Mouse (Mus musculus) layer of hippocampus, adult 9-10 months (tissue): Measurements from ENCODE around the gene Pga5.

Experiments used
- DNase-seq: peaks from one replicate; pipeline ENCODE4 v3.0.0; 2022; ENCODE audit warnings: low spot score

Pga5 gene

DNA sequence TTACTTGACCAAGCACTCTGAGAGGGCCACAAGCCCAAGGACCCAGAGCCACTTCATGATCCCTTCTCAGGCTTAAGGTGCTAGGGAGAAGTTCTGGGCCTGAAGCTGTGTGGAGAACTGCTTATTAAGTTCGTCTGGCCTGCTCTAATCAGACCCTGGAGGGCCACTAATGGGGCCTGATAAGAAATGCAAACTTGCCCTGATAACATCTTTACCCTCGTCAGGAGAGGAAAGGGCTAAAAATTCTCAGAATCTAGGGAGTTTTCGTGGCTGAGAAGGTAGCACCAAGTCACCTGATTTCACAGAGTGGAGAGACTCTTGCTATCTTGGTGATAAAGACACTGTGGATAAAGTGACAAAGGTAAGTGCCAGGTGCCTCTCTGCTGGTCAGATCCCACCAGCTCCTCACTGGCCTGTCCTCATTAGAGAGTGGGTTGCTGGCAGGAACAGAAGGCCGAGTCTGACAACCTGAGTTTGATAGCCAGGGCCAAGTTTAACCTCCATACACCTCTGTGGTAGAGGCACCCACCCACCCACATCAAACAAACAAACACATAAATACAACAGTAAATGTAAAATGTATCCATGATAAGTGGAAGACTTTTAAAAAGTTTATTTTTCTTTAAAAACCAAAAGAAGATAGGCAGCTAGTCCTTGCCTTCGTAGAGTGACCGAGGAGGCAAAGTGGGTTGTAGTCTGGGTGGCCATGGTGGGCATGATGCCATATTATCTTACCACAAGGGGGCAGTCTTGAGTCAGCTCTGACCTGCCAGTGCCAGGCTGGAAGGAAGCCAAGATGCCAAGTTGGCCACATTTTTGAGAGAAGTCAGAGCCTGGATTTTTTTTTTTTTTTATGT, at the start of gene Pga5:
TSS of gene Pga5 (minus strand) at position 157 of the 857 bp plus-strand sequence.
- DNase-seq, result peak; percentile 87

DNA sequence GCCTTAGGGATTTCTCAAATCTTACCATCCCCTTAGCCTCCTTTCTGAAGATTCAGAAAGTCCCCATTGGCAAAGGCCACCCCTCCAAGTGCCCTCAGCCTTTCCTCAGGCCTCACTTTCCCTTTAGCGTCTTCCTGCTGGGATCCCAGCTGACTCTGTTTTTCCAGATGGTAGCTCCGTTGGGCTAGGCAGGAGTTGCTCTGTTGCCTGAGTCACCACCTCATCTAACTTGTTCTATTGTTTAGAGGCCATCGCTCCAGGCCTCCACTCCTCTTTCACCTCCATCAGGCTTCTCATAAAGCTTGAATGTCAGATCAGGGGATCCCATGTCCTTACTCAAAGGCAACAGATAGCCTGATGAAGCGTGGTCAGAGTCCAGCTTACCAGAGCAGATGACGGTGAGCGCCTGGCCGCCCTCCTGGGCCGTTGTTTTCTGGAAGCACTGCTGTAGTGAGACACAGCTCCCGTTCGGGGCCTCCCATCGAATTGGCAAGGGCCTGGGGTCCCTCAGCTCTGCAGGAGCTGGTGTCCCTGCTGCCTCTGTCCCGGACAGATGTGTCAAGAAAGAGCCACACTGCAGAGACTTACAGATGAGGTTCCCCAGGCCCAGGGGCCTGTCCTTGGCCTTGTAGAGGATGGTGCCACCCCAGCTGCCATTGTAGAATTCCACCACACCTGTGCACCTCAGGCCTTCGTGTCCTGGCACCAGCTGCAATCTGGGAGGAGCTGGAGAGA, 46.9 kb upstream of the Pga5 start:
- DNase-seq, result no peak

DNA sequence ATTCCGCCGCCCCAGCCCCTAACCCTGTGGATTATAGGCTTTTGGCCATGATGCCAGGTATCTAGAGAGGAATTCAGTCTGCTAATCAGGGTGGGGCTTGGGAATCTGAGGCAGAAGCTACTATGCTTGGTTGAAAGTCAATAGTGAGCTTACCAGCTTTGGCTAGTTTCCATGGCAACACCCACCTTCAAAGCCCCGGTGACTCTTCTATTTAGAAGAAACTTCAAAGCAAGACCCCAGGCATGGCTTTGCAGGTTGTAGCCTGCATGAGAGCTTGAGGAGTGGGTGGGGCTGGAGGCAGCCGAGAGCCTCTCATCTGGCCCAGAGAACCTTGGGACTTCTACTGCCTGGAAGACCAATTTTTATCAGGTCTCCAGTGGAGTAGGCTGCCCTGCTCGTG, 45.8 kb upstream of the Pga5 start:
- no peak for DNase-seq

DNA sequence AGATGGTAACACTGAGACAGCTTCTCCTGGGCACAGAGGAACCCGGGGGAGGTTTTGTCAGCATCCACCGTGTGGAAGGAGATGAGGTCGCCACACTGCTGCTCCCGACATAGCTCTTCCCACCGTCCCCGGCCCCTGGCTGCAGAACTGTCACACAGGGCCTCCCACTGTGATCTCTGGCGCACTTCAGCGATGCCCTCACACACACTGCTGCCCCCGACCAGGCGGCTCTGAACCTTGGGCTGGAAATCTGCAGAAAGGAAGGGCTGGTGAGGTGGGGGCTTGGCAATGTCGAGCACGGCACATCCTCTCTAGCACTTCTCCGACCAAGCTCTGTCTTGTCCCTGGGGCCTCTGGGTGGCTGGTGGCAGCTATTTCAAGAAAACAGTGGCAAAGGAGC, 45.2 kb upstream of the Pga5 start:
- DNase-seq, result no peak

DNA sequence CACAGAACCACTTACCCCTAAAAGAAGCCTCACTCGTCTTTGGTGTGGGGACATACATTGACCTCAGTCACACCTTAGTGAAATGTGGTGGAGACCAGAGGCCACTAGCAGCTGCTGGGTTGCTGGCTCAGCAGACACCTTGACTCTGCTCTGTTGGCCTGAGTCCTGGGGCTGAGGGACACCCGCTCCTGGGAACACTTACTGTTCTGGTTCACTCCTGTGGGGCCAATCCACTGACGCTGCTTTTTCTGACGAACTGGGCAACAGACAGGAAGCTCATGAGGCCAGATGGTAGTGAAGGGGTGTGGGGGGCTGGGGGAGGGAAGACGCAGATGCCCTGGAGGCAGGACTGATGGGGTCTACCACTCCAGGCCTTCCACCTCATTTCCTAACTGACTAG, 43.2 kb upstream of the Pga5 start:
- DNase-seq, result no peak

DNA sequence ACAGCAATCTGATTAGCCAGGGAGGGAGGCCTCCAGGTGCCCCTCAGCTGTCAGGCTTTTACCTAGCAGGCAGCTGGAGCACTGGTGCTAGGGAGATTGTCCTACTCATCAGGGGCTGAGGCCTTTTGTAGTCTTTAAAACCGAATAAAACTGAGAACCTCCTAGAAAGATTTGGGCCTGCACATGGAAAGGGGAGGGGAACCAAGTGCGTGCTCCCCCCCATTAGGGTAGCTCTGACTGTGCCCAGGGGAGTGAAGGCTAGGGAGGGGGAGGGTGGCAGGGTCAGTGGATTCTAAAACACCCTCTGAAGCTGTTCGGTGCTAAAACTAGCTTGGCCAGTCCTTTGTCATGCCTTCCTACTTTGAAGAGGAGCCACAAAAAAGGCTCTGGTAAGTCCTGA, 42.7 kb upstream of the Pga5 start:
- DNase-seq, result no peak

DNA sequence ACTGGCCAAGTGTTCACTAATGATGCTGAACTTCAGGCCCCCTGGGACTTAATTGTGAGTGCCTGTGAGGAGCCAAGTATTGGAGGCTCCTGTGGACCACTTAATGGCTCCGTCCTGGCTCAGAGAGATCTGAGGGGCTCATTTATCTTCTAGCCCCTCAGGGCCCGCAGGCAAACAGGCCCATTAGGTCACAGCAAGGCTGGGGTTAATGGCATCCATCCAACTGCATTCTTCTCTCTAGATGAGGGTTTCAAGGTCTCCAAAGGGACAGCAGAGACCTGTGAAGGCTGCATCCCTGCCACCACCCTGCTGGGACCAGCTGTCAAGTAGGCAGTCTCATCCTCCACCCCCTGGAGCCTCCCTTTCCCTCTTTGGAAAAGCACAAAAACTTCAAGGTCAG, 41.9 kb upstream of the Pga5 start:
- no peak for DNase-seq

DNA sequence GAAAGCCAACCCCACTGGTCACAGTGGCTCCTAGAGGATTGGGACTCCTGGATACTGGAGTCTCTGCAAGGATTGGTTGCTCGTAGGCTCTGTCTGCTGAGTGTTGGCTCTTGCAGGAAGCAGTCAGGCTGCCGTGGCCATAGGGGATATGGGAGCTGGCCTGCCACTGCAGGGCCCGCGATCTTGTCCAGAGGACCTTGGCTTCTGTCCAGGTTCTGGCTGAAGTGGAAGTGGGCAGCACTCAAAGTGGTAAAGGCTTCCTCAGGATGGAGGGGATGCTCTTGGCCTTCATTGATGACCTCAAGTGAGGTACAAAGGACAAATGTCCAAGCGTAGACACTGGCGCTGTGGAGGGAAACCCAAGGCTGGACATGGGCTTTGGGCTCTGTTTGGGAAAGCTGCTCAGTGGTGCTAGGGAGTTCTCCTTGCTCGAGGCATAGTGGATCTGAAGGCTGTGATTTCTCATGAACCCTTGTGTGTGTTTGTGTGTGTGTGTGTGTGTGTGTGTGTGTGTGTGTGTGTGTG, 40.4 kb upstream of the Pga5 start:
- no peak for DNase-seq

DNA sequence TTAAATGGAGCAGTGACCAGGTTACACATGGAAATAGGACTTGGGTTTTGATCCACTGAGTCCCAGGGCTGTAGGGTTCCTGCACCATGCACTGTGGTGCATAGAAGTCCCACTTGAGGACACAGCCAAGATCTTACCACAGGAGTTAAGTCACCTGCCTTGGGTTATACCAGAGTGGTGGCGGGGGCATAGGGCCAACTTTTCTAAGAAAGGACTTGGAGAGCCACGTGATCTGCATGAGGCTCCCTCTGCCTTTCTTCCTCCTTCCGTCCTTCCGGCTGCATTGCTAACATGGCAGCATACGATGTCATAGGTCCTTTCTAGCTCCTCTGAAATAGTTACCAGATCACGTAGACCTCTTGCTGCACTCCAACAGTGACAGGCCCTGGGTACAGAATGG, 37.6 kb upstream of the Pga5 start:
- no peak for DNase-seq

DNA sequence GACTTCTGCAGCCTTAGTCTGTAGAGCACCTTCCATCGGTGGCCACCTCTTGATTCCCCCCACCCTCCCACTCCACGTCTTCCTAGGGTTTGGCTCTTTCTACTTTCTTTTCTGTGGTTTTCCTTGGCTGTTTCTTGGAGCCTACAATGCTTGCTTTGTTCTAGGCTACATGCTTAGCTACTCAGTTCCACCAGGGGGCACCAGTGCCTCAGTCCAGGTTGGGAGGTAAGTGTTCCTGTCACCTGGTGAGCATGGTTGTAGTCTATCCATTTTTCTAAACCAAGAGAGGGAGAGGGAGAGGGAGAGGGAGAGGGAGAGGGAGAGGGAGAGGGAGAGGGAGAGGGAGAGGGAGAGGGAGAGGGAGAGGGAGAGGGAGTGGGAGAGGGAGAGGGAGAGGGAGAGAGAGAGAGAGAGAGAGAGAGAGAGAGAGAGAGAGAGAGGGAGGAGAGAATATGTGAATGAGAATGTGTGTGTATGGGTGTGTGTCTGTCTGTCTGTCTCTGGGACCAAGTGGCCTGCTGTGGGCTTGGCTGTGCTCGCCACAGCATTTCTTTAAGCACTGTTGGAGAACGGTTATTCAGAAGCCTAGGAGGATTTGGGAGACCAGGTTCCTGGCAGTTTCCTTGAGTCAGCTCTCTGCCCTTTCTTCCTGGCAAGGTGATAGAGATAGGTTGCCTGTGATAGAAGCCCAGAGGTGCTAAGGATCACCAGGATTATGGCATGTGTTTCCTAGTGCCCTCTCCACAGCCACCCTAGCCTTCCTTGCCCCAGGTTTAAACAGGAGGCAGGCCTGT, 37.0 kb upstream of the Pga5 start:
- DNase-seq, result peak; percentile 32

DNA sequence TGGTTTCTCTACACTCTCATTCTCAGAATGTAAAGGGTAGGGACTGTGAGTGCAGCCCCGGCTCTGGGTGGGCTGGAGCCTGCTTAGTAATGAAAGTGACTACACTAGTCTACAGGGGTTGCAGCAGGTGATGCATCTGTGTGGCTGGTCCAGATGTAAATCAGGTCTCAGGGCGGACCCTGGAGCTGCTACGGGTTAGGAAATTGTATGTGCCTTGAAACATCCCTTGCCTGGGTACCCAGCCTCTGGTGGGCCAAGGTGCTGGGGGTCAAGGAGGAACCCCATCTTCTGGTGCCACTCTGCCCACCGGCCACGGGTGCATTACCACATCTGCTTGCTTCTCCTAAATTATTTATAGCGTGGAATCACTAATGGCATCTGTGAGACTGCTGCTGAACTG, 36.3 kb upstream of the Pga5 start:
- no peak for DNase-seq

DNA sequence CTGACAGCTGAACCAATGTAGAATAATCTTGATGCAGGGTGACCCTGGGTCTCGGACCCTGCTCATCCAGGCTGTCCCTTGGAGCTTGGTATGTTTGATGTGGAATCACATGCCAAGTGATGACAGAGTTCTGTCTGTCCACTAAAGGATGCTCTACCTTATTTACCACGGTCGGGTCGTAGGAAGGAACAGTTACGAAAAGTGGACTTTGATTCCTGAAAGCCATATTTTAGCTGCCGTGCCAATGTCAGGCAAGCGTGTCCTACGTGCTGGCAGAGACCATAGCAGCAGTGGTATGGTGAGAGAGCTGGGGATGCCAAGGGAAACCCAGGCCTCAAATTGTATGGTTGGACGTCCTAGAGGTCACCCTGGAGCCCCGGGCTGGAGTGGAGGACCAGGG, 35.7 kb upstream of the Pga5 start:
- DNase-seq, result no peak

DNA sequence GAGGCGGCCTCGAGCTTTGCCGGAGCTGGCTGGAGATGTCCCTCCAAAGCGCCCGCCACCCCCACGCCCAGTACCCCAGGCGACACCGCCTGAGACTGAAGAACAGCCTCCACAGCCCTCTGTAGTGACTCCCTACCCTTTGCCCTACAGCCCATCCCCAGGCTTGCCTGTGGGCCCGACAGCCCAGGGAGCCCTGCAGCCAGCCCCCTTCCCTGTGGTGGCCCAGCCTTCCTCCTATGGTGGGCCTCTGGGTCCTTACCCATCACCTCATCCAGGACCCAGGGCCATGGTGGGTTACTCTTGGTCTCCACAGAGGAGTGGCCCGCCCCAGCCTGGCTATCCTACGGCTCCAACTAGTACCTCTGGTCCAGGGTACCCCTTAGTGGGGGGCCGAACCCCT, 34.8 kb upstream of the Pga5 start:
- no peak for DNase-seq

DNA sequence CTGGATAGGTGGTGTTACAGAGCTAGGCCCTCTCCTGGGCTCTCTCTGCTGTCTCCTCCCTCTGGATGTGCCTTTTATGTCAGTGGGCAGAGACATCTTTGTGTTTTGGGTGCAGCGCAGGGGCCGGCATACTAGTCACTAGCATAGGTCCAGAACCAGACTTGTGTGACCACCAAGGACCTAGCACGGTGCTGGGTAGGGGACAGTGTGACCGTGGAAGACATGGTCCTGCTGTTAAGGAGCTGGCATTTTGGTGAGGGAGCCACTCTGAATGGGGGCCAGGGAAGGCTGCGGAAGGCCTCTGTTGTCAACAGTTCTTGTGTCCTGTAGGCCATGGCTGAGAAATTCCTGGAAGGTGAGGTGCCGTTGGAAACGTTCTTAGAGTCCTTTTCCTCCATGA, 34.3 kb upstream of the Pga5 start:
- no peak for DNase-seq

DNA sequence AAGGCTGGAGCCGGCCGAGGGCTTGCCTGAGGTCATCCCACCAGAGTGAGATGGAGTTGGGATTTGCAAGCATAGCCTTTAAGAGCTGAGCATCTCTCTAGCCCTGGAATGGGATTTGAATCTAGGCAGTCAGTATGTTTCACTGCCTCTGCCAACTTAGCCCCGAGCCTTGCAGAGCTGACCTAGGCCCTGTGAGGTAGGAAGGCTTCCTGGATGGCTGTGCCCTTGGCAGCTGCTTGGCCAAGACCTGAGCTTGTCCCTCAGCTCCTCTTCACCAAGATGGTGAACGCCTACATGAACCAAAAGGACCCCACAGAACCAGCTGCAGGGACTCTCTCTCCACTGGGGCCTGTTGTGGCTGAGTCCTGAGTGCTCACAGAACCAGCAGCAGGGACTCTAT, 32.9 kb upstream of the Pga5 start:
- DNase-seq, result no peak

DNA sequence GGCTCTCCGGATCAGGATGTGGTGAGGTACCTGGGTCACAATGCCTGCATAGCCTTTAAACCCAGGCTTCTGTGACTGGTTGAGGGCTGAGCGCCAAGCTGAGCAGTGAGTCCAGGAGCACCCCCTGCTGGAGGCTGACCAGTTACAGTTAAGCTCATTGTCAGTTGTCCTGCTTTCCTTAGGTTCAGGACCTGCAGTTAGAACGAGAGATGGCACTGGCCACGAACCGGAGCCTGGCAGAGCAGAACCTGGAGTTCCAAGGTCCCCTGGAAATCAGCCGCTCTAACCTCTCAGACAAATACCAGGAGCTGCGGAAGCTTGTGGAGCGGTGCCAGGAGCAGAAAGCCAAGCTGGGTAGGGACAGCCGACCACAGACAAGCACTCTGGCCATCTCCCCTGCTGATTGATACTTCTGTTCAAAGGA, 32.2 kb upstream of the Pga5 start:
- DNase-seq, result peak; percentile 61

DNA sequence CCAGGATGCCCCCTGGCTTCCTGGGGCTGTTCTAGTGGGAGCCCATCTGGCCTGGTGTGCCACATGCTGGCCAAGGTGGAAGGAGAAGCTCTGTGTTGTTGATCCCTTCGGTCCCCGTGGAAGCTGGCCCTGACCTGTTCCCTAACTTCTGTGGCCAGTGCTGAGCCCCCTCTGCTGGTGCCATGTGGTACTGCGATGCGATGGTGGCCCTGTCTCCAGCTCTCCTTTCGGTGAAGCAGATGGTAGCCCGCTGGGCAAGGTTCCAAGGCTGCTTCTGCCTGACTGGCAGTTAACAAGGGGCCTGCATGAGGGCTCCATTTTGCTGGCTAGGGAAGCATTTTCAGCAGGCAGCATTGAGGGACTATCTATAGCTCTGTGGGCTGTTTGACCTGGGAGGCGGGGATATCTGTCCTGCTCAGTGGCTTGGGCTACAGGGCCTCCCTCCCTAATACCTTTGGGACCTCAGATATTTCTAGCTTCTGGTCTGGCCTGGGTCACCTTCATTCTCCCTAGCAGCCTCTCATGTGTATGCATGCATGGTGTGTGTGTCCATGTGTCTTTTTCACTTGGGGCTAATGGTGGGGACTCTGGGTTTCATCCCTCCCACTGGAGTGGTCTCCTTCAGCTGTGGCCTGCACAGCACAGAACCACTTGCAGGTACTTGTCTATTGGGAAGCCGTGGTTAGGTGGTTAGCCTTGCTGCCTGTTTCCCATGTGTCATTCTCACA, 31.7 kb upstream of the Pga5 start:
- DNase-seq, result peak; percentile 99

DNA sequence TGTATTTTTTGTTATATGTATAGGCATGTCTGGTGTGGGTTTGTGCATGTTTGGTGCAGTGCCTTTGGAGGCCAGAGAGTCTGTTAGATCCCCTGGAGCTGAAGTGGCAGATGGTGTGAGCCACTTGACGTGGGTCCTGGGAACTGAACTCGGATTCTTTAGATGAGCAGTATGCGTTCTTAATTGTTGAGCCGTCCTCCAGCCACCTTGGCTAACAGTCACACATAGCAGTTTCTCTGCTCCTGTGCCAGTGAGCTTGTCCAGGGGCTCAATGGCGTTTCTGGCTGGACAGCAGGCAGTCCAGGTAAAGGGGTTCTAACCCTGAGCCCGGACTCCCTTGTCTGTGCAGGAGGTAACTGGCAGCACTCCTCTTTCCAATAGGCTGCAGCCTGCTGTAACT, 31.0 kb upstream of the Pga5 start:
- no peak for DNase-seq

DNA sequence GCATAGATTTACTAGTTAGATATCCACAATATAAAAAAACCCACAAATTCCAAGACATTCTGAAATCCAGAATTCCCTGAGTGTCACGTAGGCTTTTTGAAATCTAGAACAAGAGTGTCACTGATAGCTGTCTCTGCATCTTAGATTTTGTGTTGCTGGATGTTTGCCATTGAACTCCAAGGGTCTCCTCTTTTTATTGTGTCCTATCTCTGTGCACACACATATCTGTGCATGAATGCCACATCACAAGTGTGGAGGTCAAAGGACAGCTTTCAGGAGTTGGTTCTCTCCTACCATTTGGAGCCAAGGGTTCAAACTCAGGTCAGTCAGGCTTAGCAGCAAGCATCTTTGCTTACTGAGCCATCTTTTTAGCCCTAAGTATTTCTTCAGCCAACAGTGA, 30.0 kb upstream of the Pga5 start:
- no peak for DNase-seq

DNA sequence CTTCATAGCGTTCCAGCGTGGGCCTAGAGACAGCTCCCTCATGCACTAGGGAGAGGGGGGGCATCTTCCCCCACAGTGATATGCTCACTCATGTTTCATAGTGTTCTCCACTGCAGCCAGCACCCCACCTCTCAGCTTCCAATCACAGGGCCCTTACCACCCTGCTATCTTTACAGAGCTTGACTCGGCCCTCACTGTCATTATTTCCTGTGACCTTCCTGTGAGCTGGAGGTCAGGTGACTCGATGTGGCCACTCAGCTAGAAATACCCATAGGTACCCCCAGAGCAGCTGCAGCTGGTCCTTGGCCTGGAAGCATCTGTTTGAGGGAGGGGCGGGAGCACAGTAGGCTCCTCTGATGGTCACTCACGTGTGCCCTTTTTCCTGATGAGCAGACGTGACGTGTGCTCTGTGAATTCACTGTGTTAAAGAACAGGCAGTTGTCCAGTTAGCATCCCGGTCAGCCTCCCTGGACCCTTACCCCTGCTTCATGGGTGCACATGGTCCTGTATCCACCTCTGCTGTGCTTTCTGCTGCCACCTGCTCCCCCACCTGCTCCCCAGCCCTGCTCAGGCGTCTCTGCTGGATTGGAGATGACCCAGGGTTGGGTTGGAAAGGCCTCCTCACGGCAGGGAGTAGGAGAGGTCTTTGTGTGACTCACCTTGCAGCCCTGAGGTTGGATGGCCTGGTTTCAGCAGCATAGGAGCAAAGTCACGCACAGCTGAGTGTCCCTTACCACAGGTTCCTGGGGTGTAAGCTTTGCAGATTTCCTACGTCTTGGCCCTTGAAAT, 29.4 kb upstream of the Pga5 start:
- DNase-seq, result no peak

DNA sequence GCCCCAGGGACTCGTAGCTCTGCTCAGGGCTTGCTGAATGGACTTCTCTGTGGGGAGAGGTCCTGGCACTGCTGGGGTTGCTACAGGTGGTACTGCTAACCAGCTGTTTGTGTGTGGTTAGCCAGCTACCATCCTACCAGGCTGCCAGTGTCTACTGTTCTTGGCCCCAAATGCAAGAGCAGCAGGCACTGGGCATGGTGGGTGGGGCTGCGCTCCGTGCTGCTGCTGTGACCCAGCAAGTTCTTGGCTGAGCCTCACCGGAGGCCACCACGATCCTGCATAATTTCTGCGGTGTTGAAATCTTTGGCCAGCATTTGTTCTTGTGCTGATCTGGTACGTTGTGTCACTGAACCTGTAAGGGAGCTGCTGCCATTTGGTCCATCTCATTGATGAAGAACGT, 25.6 kb upstream of the Pga5 start:
- DNase-seq, result no peak
